Mouse (Mus musculus) intestine, embryonic 15.5 days (tissue): ENCODE results near the gene Casc4. TPM values are rescaled to one million over a fixed set of nuclear protein-coding genes. Genes with fewer than 3 reads are reported as not detected.

Experiments used
- ATAC-seq: fragments of 200-750 bp; cut with Nextera tagmentation; 2 replicates; pipeline ENCODE4 v1.8.0; 2017; ENCODE audit warnings: moderate TSS enrichment, moderate library complexity
- H3K27ac ChIP-seq: fragments of 300-500 bp; sonication (generic); 2 replicates; pipeline ENCODE4 v1.5.1; 2015; ENCODE audit warnings: mild to moderate bottlenecking, inconsistent platforms
- H3K27me3 ChIP-seq: fragments of 300-500 bp; sonication (generic); replicated peaks from 2 replicates; pipeline ENCODE4 v1.6.1; 2015; ENCODE audit warnings: inconsistent platforms
- H3K36me3 ChIP-seq: fragments of 300-500 bp; sonication (generic); 2 replicates; pipeline ENCODE4 v1.6.1; 2015; ENCODE audit warnings: inconsistent platforms
- H3K4me1 ChIP-seq: fragments of 300-500 bp; sonication (generic); replicated peaks from 2 replicates; pipeline ENCODE4 v1.6.1; 2015; ENCODE audit warnings: inconsistent platforms
- H3K4me2 ChIP-seq: fragments of 300-500 bp; sonication (generic); replicated peaks from 2 replicates; pipeline ENCODE4 v1.6.1; 2015; ENCODE audit warnings: mild to moderate bottlenecking, inconsistent platforms
- H3K4me3 ChIP-seq: fragments of 300-500 bp; sonication (generic); replicated peaks from 2 replicates; pipeline ENCODE4 v1.5.1; 2015; ENCODE audit warnings: inconsistent platforms
- H3K9ac ChIP-seq: fragments of 300-500 bp; sonication (generic); 2 replicates; pipeline ENCODE4 v1.6.1; 2015; ENCODE audit warnings: inconsistent platforms
- H3K9me3 ChIP-seq: fragments of 300-500 bp; sonication (generic); 2 replicates; pipeline ENCODE4 v1.6.1; 2016; ENCODE audit warnings: inconsistent platforms
- WGBS: fragments of 180-500 bp; shearing (Covaris S2); methylation state at CpG from one replicate; pipeline ENCODE4 v1.1.7; 2015; 5-methylcytosine and 5-hydroxymethylcytosine counted together
- polyA plus RNA-seq: library from polyadenylated mRNA; unstranded; fragments of >200 nt; fragmentation: Nextera tagmentation; extraction: Ambion mirVana; gene quantifications from 2 replicates; pipeline ENCODE4 v1.2.1, GENCODE M21; 2015

Casc4 gene
- polyA plus RNA-seq, 1 experiment from 2014 or later: 19.6 TPM

DNA sequence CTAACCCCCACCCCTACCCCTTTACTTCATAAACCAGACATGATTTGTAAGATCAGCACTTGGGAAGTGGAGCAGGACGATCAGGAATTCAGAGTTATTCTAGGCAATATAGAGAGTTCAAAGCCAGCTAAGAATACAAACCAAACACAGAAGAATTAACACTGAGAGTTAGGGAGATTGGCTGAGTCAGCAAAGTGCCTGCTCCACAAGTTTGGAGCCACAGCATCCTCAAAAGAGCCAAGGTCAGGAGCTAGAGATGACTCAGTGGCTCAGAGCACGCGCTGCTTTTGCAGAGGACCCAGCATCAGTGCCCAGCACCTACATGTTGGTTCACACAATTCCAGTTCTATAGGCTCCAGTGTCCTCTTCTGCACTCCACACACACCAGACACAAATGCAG, 76.6 kb downstream of the Casc4 start:
- WGBS: 80% methylated on average over 3 of the region's 3 CpGs
- no peak for ATAC-seq
- Histone ChIP-seq H3K36me3 (no peaks in the 10 kb centered on the region), H3K27ac (no peak overlapping the region), H3K27me3 (no peaks in the 10 kb centered on the region), H3K9ac (no peak overlapping the region), H3K4me1 (no peaks in the 10 kb centered on the region), H3K4me3 (no peak overlapping the region), H3K9me3 (no peaks in the 10 kb centered on the region), H3K4me2 (no peak overlapping the region)

DNA sequence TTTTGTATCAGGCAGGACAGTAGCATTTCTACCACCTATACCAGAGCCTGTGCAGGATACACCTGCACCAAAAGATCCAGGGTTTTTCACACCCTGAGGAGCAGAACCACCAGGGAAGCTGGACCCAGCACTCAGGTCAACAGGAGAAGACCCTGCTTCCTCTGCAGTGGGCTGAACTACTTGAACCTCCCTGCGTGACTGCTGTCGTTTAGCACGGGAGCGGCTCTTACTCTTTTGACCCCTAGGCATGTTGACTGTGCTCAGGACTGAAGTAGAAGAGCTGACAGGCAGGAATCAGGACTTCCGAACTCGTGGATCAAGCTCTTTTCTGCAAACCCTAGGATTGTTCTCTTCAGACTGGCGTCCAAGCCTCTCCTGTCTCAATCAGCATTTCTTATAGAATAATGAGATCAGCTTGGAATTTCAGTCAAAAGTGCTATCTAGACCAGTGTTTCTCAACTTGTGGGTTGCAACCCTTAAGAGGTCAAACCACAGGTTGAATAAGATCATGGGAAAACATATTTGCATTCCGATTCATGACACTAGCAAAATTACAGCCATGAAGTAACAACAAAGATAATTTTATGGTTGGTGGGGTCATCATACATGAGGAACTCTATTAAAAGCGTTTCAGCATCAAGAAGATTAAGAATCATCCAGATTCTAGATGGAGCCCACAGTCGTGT, 88.3 kb downstream of the Casc4 start:
- peaks cover 5% of the 10 kb centered on the region; the same call in 1 of the 2 replicates for H3K4me1 ChIP-seq
- no peaks in the 10 kb centered on the region for H3K27me3 ChIP-seq
- peak overlapping the region; percentile 96 for H3K27ac ChIP-seq
- H3K9ac ChIP-seq: peak overlapping the region; percentile 97
- no peak for ATAC-seq
- no peaks in the 10 kb centered on the region for H3K9me3 ChIP-seq
- H3K4me3 ChIP-seq: peak overlapping the region; percentile 86
- peak overlapping the region; percentile 73 for H3K4me2 ChIP-seq
- WGBS: 15% methylated on average over 10 of the region's 10 CpGs
- H3K36me3 ChIP-seq: no peaks in the 10 kb centered on the region

DNA sequence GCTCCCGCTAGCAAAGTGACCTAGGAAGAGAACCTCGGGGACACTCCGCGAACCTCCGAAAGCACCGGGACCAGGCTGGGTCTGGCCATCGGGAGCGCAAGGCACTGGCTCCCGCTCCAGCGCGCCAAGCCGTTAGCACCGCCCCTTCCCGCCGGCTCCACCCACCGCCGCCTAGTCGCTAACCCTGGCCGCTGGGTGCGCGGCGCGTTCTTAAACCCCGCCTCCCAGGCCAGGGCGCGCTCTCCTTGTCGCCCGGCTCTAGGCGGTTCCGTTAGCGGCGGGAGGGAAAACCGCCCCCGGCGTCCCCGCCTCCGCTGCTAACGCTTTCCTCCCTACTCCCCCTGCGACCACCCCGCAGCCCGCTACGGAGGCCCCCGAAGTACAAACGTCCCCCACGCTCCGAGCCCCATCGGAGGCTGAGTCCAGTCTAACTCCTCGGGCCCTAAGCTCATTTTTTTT, 89.0 kb downstream of the Casc4 start, which contains the start of the genes Ctdspl2 and Mageb3:
Gene Ctdspl2, plus strand, starts transcription at position 237 of the 459 bp plus-strand sequence.
Gene Mageb3, minus strand, starts transcription at position 328 of the 459 bp plus-strand sequence.
- WGBS: 0% methylated on average over 48 of the region's 48 CpGs
- peak within 1 kb of the TSS; percentile 97 for H3K9ac ChIP-seq
- H3K4me1 ChIP-seq: peaks cover 5% of the 10 kb centered on the region; the same call in 1 of the 2 replicates
- H3K27me3 ChIP-seq: no peaks in the 10 kb centered on the region
- H3K9me3 ChIP-seq: no peaks in the 10 kb centered on the region
- no peaks in the 10 kb centered on the region for H3K36me3 ChIP-seq
- peak; percentile 98 for ATAC-seq
- H3K4me2 ChIP-seq: peak within 1 kb of the TSS; percentile 73
- peak within 1 kb of the TSS; percentile 96 for H3K27ac ChIP-seq
- H3K4me3 ChIP-seq: peak within 1 kb of the TSS; percentile 86

DNA sequence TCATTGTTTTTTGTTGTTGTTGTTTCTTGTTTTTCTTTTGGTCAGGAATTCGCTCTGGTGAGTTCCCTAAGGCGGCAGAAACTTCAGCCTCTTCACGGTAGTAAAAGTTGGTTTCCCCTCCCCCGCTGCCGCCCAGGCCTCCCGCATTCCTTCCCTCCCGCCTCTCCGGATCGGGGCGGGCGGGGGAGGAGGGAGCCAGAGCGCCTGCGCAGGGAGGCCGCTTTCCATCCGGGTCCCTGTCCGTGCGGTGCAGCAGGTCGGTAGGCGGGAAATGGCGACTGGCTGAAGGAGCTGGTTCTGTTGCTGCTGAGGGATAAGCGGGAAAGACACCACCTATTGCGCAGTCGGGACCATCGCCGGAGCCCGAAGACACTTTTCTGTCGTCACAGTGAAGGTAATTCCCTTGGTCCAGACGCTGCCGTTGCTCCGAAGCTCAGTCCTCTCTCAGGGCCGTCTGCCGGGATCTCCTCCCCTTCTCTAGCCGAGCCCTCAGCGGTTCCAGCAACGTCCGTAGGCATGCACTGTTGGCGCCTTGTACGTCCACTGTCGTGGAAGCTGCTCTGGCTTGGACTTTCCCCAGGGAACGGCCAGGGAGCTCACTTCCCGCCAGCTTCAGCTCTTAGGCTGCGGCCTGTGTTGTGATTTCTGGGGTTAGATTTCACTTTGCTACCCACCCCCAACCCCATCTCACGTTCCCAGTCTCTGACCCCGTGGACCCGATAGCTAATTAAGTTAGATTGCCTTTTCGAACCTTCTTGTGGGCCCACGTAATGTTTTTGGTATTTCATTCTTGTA, 89.7 kb downstream of the Casc4 start:
- WGBS: under 1% methylated on average over 47 of the region's 47 CpGs
- Histone ChIP-seq H3K27me3 (no peaks in the 10 kb centered on the region), H3K4me2 (peak overlapping the region; percentile 73), H3K27ac (peak overlapping the region; percentile 96), H3K4me1 (peaks cover 5% of the 10 kb centered on the region; the same call in 1 of the 2 replicates), H3K4me3 (peak overlapping the region; percentile 86), H3K9ac (peak overlapping the region; percentile 97), H3K9me3 (no peaks in the 10 kb centered on the region), H3K36me3 (no peaks in the 10 kb centered on the region)
- ATAC-seq: peak; percentile 97

DNA sequence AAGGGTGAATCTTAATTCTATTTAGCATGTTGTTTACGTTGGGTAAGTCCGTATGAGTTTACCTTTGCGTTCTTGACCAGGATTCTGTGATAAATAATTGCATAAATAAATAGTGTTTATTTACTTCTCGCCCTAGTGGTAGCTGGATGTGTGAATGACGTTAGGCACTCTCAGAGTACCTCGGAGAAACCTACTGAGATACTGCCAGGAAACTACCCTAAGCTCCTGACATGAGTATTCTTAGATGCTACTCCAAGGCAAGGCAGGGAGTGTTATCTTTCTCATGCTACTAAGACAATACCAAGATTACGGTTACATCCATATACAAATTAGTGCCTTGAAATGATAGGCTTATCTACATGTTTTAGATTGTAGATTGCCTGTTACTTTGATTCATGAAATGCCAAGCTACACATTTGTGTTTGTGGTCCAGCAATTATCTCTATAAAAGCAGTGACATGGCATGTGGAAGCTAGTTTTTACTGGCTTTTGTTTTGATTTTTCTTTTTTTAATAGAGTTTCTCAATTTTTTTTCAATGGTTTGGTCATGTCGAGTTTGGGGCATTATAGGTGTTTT, 90.5 kb downstream of the Casc4 start:
- Histone ChIP-seq H3K9ac (peak overlapping the region; percentile 97), H3K4me2 (peak overlapping the region; percentile 73), H3K27me3 (no peaks in the 10 kb centered on the region), H3K27ac (peak overlapping the region; percentile 96), H3K4me1 (peaks cover 5% of the 10 kb centered on the region; the same call in 1 of the 2 replicates), H3K9me3 (no peaks in the 10 kb centered on the region), H3K36me3 (no peaks in the 10 kb centered on the region), H3K4me3 (peak overlapping the region; percentile 86)
- WGBS: 6% methylated on average over 8 of the region's 8 CpGs
- no peak for ATAC-seq

Other genes starting within 250 kb of the Casc4 start
- 2.5 and 2.6 TPM in 2 replicates for gene Frmd5, start 59.9 kb upstream of the Casc4 start, polyA plus RNA-seq
- 36.3 and 46.8 TPM in 2 replicates for gene Ctdspl2, start 89.0 kb downstream of the Casc4 start, polyA plus RNA-seq
- 0.11 TPM in 2 replicates for gene Mageb3, start 89.1 kb downstream of the Casc4 start, polyA plus RNA-seq
- 9.6 and 10.6 TPM in 2 replicates for gene Eif3j1, start 161.6 kb downstream of the Casc4 start, polyA plus RNA-seq